Mouse (Mus musculus) cerebellum, adult 2 months (tissue): ENCODE data around the gene Lrmda.

Experiments used
- CTCF ChIP-seq: fragments of 200-500 bp; IDR thresholded peaks from 2 replicates; pipeline ENCODE4 v1.5.1; 2011; ENCODE audit warnings: low read depth, mild to moderate bottlenecking, control low read depth, low read length, moderate library complexity, borderline replicate concordance; ENCODE audit not compliant: insufficient read depth
- POLR2A ChIP-seq: fragments of 200-500 bp; IDR thresholded peaks from 2 replicates; pipeline ENCODE4 v1.6.1; 2011; ENCODE audit warnings: low read length, control low read depth, borderline replicate concordance; ENCODE audit not compliant: insufficient read depth

DNA sequence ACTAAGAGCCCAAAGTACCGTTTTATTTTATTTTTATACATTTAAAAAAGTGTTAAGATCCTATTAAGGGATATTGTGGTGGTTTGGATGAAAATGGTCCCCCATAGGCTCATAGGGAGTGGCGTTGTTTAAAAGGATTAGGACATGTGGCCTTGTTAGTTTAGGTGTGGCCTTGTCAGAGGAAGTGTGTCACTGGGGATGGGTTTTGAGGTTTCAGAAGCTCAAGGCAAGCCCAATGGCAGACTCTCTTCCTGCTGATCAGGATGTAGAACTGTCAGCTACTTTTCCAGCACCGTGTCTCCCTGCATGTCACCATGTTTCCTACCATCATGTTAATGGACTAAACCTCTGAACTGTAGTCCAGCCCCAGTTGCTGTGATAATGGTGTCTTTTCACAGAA, 591.5 kb downstream of the Lrmda start:
- TF ChIP-seq CTCF, result no peak
- TF ChIP-seq POLR2A, result no peak
